Mouse (Mus musculus) spleen, adult 2 months (tissue): ENCODE data around the gene Sh3gl2.

ENCODE experiments used
- CTCF ChIP-seq: fragments of 200-500 bp; IDR thresholded peaks from 2 replicates; pipeline ENCODE4 v1.5.1; 2011; ENCODE audit warnings: mild to moderate bottlenecking, inconsistent platforms; ENCODE audit not compliant: insufficient read depth, insufficient read length, insufficient replicate concordance; ENCODE audit errors: extremely low read depth
- POLR2A ChIP-seq: fragments of 200-500 bp; IDR thresholded peaks from 2 replicates; pipeline ENCODE4 v1.6.1; 2011; ENCODE audit warnings: low read depth, low read length, inconsistent platforms

- no peak for TF ChIP-seq POLR2A
- no peak for TF ChIP-seq CTCF
Measured at GRCm38 (mm10) chr4:85432786-85433185, 227.9 kb downstream of the Sh3gl2 start.
